12 mouse cellular contexts compared by ENCODE assay signal in the genomic region with DNA sequence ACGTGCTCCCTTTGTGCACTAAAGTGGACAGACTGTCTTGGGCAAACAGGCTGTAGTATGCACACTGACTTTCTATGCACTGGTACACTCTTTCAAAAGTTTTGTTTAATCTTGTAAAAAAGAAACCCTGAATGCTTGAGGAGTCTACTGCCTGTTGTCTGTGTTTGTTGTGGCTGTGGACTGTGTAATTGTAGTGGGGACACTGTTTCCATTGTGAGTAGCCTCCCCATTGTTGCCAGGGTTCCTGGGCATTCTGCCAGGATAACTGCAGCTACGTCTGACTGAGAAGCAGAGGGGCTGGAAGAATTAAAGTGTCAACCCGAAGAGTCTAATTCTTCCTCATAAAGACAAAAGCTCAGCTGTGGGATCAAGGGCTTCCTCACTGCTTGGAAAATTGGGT.
DNase-seq lines count a peak whose midpoint lies in the region; ATAC-seq and TF ChIP-seq lines count a peak whose summit lies in the region.
"Had no signal": no experiment of that assay in that cellular context is flagged by ENCODE, and none has a peak within 500 bp of the region (broad histone marks: within the 10 kb centered on the region; RNA-seq: fewer than 3 reads in every experiment).

No protein-coding gene starts in this region.

- H3K36me3 ChIP-seq in heart, embryonic 11.5 days (ENCODE audit: control insufficient read depth, insufficient read depth, low read length): no peaks in the 10 kb centered on the region
- H3K36me3 ChIP-seq in lung, embryonic 16.5 days (ENCODE audit: control insufficient read depth, insufficient read depth, low read length): no peaks in the 10 kb centered on the region
- H3K36me3 ChIP-seq in heart, postnatal 0 days (replicated peaks; ENCODE audit: control insufficient read depth, insufficient read depth, low read length): no peaks in the 10 kb centered on the region
- H3K36me3 ChIP-seq in midbrain, embryonic 14.5 days (ENCODE audit: control insufficient read depth, insufficient read depth, low read length): no peaks in the 10 kb centered on the region
- H3K36me3 ChIP-seq: embryonic facial prominence, embryonic 13.5 days had no signal

- intact Hi-C loops in heart, postnatal 36 days (cut with DNase I): no loop called here

- H3K27me3 ChIP-seq in heart, embryonic 11.5 days (ENCODE audit: control insufficient read depth, insufficient read depth, low read length): no peaks in the 10 kb centered on the region
- no peaks in the 10 kb centered on the region for H3K27me3 ChIP-seq in lung, embryonic 16.5 days (ENCODE audit: control insufficient read depth, insufficient read depth, low read depth, low read length)
- no peaks in the 10 kb centered on the region for H3K27me3 ChIP-seq in heart, postnatal 0 days (ENCODE audit: control insufficient read depth, insufficient read depth, low read length)
- no peaks in the 10 kb centered on the region for H3K27me3 ChIP-seq in midbrain, embryonic 14.5 days (ENCODE audit: control insufficient read depth, insufficient read depth, low read length)
- H3K27me3 ChIP-seq: CH12.LX; embryonic facial prominence, embryonic 13.5 days had no signal

- peak overlapping the region; percentile 50; the same call in 1 of the 2 replicates for H3K27ac ChIP-seq in heart, embryonic 11.5 days (ENCODE audit: low read depth, low read length)
- H3K27ac ChIP-seq in lung, embryonic 16.5 days (ENCODE audit: low read length): no peak overlapping the region
- H3K27ac ChIP-seq in heart, postnatal 0 days (ENCODE audit: low read depth): no peak overlapping the region
- H3K27ac ChIP-seq in midbrain, embryonic 14.5 days (replicated peaks; ENCODE audit: low read depth, low read length): no peak overlapping the region; the same call in 1 of the 2 replicates
- H3K27ac ChIP-seq: embryonic facial prominence, embryonic 13.5 days had no signal

- ATAC-seq in heart, embryonic 11.5 days (replicated peaks; ENCODE audit: insufficient number of reproducible peaks, low FRiP score, low TSS enrichment): no peak
- 0 out of 2 replicates have a peak, but pooled peaks have one; percentile 41 for ATAC-seq in lung, embryonic 16.5 days (ENCODE audit: low read depth)
- ATAC-seq in heart, postnatal 0 days (ENCODE audit: insufficient read depth, low read depth): no peak
- ATAC-seq in midbrain, embryonic 14.5 days (ENCODE audit: low FRiP score, low TSS enrichment): peak; percentile 57; the same call in 1 of the 2 replicates
- no peak for ATAC-seq in megakaryocyte, adult 5-6 weeks (ENCODE audit: poor library complexity, severe bottlenecking)

- no peaks in the 10 kb centered on the region for H3K4me1 ChIP-seq in heart, embryonic 11.5 days (ENCODE audit: control insufficient read depth, insufficient read depth, low read length)
- H3K4me1 ChIP-seq in lung, embryonic 16.5 days (replicated peaks; ENCODE audit: control insufficient read depth, insufficient read depth, low read length): no peaks in the 10 kb centered on the region
- peaks cover 4% of the 10 kb centered on the region; the same call in 1 of the 2 replicates for H3K4me1 ChIP-seq in heart, postnatal 0 days (ENCODE audit: control insufficient read depth, insufficient read depth)
- H3K4me1 ChIP-seq in midbrain, embryonic 14.5 days (ENCODE audit: control insufficient read depth, insufficient read depth, low read length): no peaks in the 10 kb centered on the region
- H3K4me1 ChIP-seq: embryonic facial prominence, embryonic 13.5 days had no signal

- TF ChIP-seq EP300 in heart, postnatal 0 days (IDR thresholded peaks at IDR 0.05; ENCODE audit: low read depth): no peak

- no peak overlapping the region for H3K9ac ChIP-seq in heart, embryonic 11.5 days (ENCODE audit: low read depth, low read length)
- no peak overlapping the region for H3K9ac ChIP-seq in lung, embryonic 16.5 days (ENCODE audit: low read length)
- no peak overlapping the region for H3K9ac ChIP-seq in heart, postnatal 0 days (replicated peaks; ENCODE audit: low read depth, low read length)
- H3K9ac ChIP-seq in midbrain, embryonic 14.5 days (replicated peaks; ENCODE audit: low read length): no peak overlapping the region
- H3K9ac ChIP-seq: embryonic facial prominence, embryonic 13.5 days had no signal

- 39% methylated on average over 3 of the region's 3 CpGs for WGBS in heart, embryonic 11.5 days (ENCODE audit: insufficient replicate concordance)
- WGBS in lung, embryonic 16.5 days: 19% methylated on average over 3 of the region's 3 CpGs
- WGBS in heart, postnatal 0 days: 13% methylated on average over 3 of the region's 3 CpGs
- 2% methylated on average over 3 of the region's 3 CpGs for WGBS in midbrain, embryonic 14.5 days

- no peak for DNase-seq in heart, postnatal 36 days
- DNase-seq in lung, postnatal 14 days: no peak
- peak; percentile 26 for DNase-seq in heart, postnatal 0 days (ENCODE audit: low spot score)
- DNase-seq in midbrain, embryonic 14.5 days: peak; percentile 74
- no peak for DNase-seq in spleen, postnatal 36 days (ENCODE audit: low spot score in 2 of 2)
- DNase-seq: kidney, postnatal 25 days; thymus, adult 2 months had no signal

- no peak overlapping the region for H3K4me3 ChIP-seq in heart, embryonic 11.5 days (ENCODE audit: low read depth, low read length)
- no peak overlapping the region for H3K4me3 ChIP-seq in lung, embryonic 16.5 days (ENCODE audit: low read length)
- no peak overlapping the region for H3K4me3 ChIP-seq in heart, postnatal 0 days (ENCODE audit: low read depth, low read length)
- no peak overlapping the region for H3K4me3 ChIP-seq in midbrain, embryonic 14.5 days (replicated peaks; ENCODE audit: low read depth, low read length)
- H3K4me3 ChIP-seq: embryonic facial prominence, embryonic 13.5 days had no signal

- H3K9me3 ChIP-seq in heart, embryonic 11.5 days (replicated peaks; ENCODE audit: control insufficient read depth, low read length): no peaks in the 10 kb centered on the region
- 0 out of 2 replicates have a peak, but pooled peaks cover 3% of the 10 kb centered on the region for H3K9me3 ChIP-seq in lung, embryonic 16.5 days (ENCODE audit: control insufficient read depth, low read length)
- no peaks in the 10 kb centered on the region for H3K9me3 ChIP-seq in heart, postnatal 0 days (replicated peaks; ENCODE audit: control insufficient read depth, low read length)
- H3K9me3 ChIP-seq in midbrain, embryonic 14.5 days (ENCODE audit: control insufficient read depth, low read length): no peaks in the 10 kb centered on the region
- H3K9me3 ChIP-seq: embryonic facial prominence, embryonic 13.5 days had no signal

- no peak for TF ChIP-seq CTCF in heart, postnatal 0 days (IDR thresholded peaks at IDR 0.05; ENCODE audit: low read depth)

- no peak overlapping the region for H3K4me2 ChIP-seq in heart, embryonic 11.5 days
- H3K4me2 ChIP-seq in lung, embryonic 16.5 days (ENCODE audit: low read depth, low read length): no peak overlapping the region
- H3K4me2 ChIP-seq in heart, postnatal 0 days (ENCODE audit: low read depth, low read length): no peak overlapping the region
- H3K4me2 ChIP-seq in midbrain, embryonic 14.5 days (ENCODE audit: low read length): no peak overlapping the region
- H3K4me2 ChIP-seq: embryonic facial prominence, embryonic 13.5 days had no signal

Comparison
In these comparisons a context has a peak if more than half of its experiments do, and no peak if none do; other contexts are left out.
1. DNase-seq: peak in heart, postnatal 0 days (single experiment) and midbrain, embryonic 14.5 days (single experiment); none in heart, postnatal 36 days (0 of 2), lung, postnatal 14 days (single experiment) and spleen, postnatal 36 days (0 of 2).
2. ATAC-seq: peak in lung, embryonic 16.5 days (single experiment) and midbrain, embryonic 14.5 days (single experiment); none in heart, embryonic 11.5 days (single experiment), heart, postnatal 0 days (single experiment) and megakaryocyte, adult 5-6 weeks (single experiment).